Mouse (Mus musculus): ENCODE measurements around the gene Igsf9b.

- TF ChIP-seq CTCF (IDR thresholded peaks at IDR 0.05) (no peak), EP300 (IDR thresholded peaks at IDR 0.05) (no peak)
These were observed 37.1 kb upstream of the Igsf9b start for GRCm38 (mm10) chr9:27261905-27262304.
